Mouse (Mus musculus): ENCODE data around the gene Azin2. TPM values are rescaled to one million over a fixed set of nuclear protein-coding genes. Genes with fewer than 3 reads are reported as not detected.
A peak's percentile ranks its signal among the peaks of the same experiment; 100 is the strongest.

Gene Azin2
- polyA plus RNA-seq, 1 experiment: 5.3 TPM

- Histone ChIP-seq H3K27ac (ENCODE audit: insufficient read depth, low read length) (no peak overlapping the region), H3K36me3 (ENCODE audit: control insufficient read depth, insufficient read depth, low read length) (no peaks in the 10 kb centered on the region), H3K4me3 (ENCODE audit: extremely low read depth, insufficient read depth, insufficient read length) (no peak overlapping the region), H3K4me1 (ENCODE audit: control insufficient read depth, insufficient read depth, insufficient read length) (peaks cover 4% of the 10 kb centered on the region; the same call in 1 of the 2 replicates), H3K27me3 (ENCODE audit: control insufficient read depth, insufficient read depth, low read length) (peaks cover 7% of the 10 kb centered on the region)
- no peak for DNase-seq (ENCODE audit: low read depth in 1 of 2, low spot score in 2 of 2)
- no peak for TF ChIP-seq CTCF (IDR thresholded peaks at IDR 0.05; ENCODE audit: extremely low read depth, insufficient read depth, insufficient read length, insufficient replicate concordance)
- no peak for TF ChIP-seq POLR2A (IDR thresholded peaks at IDR 0.05; ENCODE audit: low read depth, low read length)
- 88% methylated on average over 9 of the region's 9 CpGs for WGBS
Measured at GRCm38 (mm10) chr4:128887641-128888091, 74.6 kb downstream of the Azin2 start.

GRCm38 (mm10) chr4:128887026-128887425 lies 75.2 kb downstream of the Azin2 start:
- Histone ChIP-seq H3K4me1 (ENCODE audit: control insufficient read depth, insufficient read depth, insufficient read length) (peaks cover 4% of the 10 kb centered on the region; the same call in 1 of the 2 replicates), H3K27ac (ENCODE audit: insufficient read depth, low read length) (no peak overlapping the region), H3K4me3 (ENCODE audit: extremely low read depth, insufficient read depth, insufficient read length) (no peak overlapping the region), H3K27me3 (ENCODE audit: control insufficient read depth, insufficient read depth, low read length) (peaks cover 7% of the 10 kb centered on the region), H3K36me3 (ENCODE audit: control insufficient read depth, insufficient read depth, low read length) (no peaks in the 10 kb centered on the region)
- DNase-seq (ENCODE audit: low read depth in 1 of 2, low spot score in 2 of 2): no peak
- 91% methylated on average over 10 of the region's 10 CpGs for WGBS
- TF ChIP-seq CTCF (IDR thresholded peaks at IDR 0.05; ENCODE audit: extremely low read depth, insufficient read depth, insufficient read length, insufficient replicate concordance) (no peak), POLR2A (IDR thresholded peaks at IDR 0.05; ENCODE audit: low read depth, low read length) (no peak)

GRCm38 (mm10) chr4:128886571-128886970 lies 75.7 kb downstream of the Azin2 start:
- Histone ChIP-seq H3K27ac (ENCODE audit: insufficient read depth, low read length) (no peak overlapping the region), H3K4me3 (ENCODE audit: extremely low read depth, insufficient read depth, insufficient read length) (no peak overlapping the region), H3K27me3 (ENCODE audit: control insufficient read depth, insufficient read depth, low read length) (peaks cover 7% of the 10 kb centered on the region), H3K4me1 (ENCODE audit: control insufficient read depth, insufficient read depth, insufficient read length) (peaks cover 4% of the 10 kb centered on the region; the same call in 1 of the 2 replicates), H3K36me3 (ENCODE audit: control insufficient read depth, insufficient read depth, low read length) (no peaks in the 10 kb centered on the region)
- no peak for DNase-seq (ENCODE audit: low read depth in 1 of 2, low spot score in 2 of 2)
- 88% methylated on average over 5 of the region's 5 CpGs for WGBS
- no peak for TF ChIP-seq CTCF (IDR thresholded peaks at IDR 0.05; ENCODE audit: extremely low read depth, insufficient read depth, insufficient read length, insufficient replicate concordance)
- TF ChIP-seq POLR2A (IDR thresholded peaks at IDR 0.05; ENCODE audit: low read depth, low read length): no peak

- TF ChIP-seq CTCF (IDR thresholded peaks at IDR 0.05; ENCODE audit: extremely low read depth, insufficient read depth, insufficient read length, insufficient replicate concordance) (no peak), POLR2A (IDR thresholded peaks at IDR 0.05; ENCODE audit: low read depth, low read length) (no peak)
- Histone ChIP-seq H3K36me3 (ENCODE audit: control insufficient read depth, insufficient read depth, low read length) (no peaks in the 10 kb centered on the region), H3K27ac (ENCODE audit: insufficient read depth, low read length) (no peak overlapping the region), H3K4me3 (ENCODE audit: extremely low read depth, insufficient read depth, insufficient read length) (no peak overlapping the region), H3K27me3 (ENCODE audit: control insufficient read depth, insufficient read depth, low read length) (peaks cover 7% of the 10 kb centered on the region), H3K4me1 (ENCODE audit: control insufficient read depth, insufficient read depth, insufficient read length) (peaks cover 4% of the 10 kb centered on the region; the same call in 1 of the 2 replicates)
- no peak for DNase-seq (ENCODE audit: low read depth in 1 of 2, low spot score in 2 of 2)
- WGBS: 94% methylated on average over 8 of the region's 8 CpGs
Measured at GRCm38 (mm10) chr4:128885540-128885939, 76.7 kb downstream of the Azin2 start.

GRCm38 (mm10) chr4:128884711-128885095 lies 77.5 kb downstream of the Azin2 start:
- DNase-seq (ENCODE audit: low read depth in 1 of 2, low spot score in 2 of 2): no peak
- H3K36me3 ChIP-seq (ENCODE audit: control insufficient read depth, insufficient read depth, low read length): no peaks in the 10 kb centered on the region
- peaks cover 4% of the 10 kb centered on the region; the same call in 1 of the 2 replicates for H3K4me1 ChIP-seq (ENCODE audit: control insufficient read depth, insufficient read depth, insufficient read length)
- WGBS: 62% methylated on average over 5 of the region's 5 CpGs
- H3K4me3 ChIP-seq (ENCODE audit: extremely low read depth, insufficient read depth, insufficient read length): no peak overlapping the region; the same call in 1 of the 2 replicates
- no peak overlapping the region for H3K27ac ChIP-seq (ENCODE audit: insufficient read depth, low read length)
- peaks cover 7% of the 10 kb centered on the region for H3K27me3 ChIP-seq (ENCODE audit: control insufficient read depth, insufficient read depth, low read length)
- no peak for TF ChIP-seq POLR2A (IDR thresholded peaks at IDR 0.05; ENCODE audit: low read depth, low read length)
- TF ChIP-seq CTCF (IDR thresholded peaks at IDR 0.05; ENCODE audit: extremely low read depth, insufficient read depth, insufficient read length, insufficient replicate concordance): no peak

GRCm38 (mm10) chr4:128883801-128884710 lies 78.2 kb downstream of the Azin2 start:
- WGBS: 2% methylated on average over 90 of the region's 94 CpGs
- no peak for TF ChIP-seq CTCF (IDR thresholded peaks at IDR 0.05; ENCODE audit: extremely low read depth, insufficient read depth, insufficient read length, insufficient replicate concordance)
- TF ChIP-seq POLR2A (IDR thresholded peaks at IDR 0.05; ENCODE audit: low read depth, low read length): no peak
- H3K4me3 ChIP-seq (ENCODE audit: extremely low read depth, insufficient read depth, insufficient read length): peak overlapping the region; percentile 67
- peaks cover 7% of the 10 kb centered on the region for H3K27me3 ChIP-seq (ENCODE audit: control insufficient read depth, insufficient read depth, low read length)
- 0 out of 2 replicates have a peak overlapping the region, but pooled peaks have one; percentile 23 for H3K27ac ChIP-seq (ENCODE audit: insufficient read depth, low read length)
- peaks cover 4% of the 10 kb centered on the region; the same call in 1 of the 2 replicates for H3K4me1 ChIP-seq (ENCODE audit: control insufficient read depth, insufficient read depth, insufficient read length)
- no peaks in the 10 kb centered on the region for H3K36me3 ChIP-seq (ENCODE audit: control insufficient read depth, insufficient read depth, low read length)
- peak in 1 of 2 experiments; percentile 35 for DNase-seq (ENCODE audit: low read depth in 1 of 2, low spot score in 2 of 2)
